Mouse (Mus musculus): Measurements from ENCODE around the gene Ell. TPM values are rescaled to one million over a fixed set of nuclear protein-coding genes. Genes with fewer than 3 reads are reported as not detected.

The Ell gene
- polyA plus RNA-seq, 1 experiment from 2014 or later: 11.6 TPM

DNA sequence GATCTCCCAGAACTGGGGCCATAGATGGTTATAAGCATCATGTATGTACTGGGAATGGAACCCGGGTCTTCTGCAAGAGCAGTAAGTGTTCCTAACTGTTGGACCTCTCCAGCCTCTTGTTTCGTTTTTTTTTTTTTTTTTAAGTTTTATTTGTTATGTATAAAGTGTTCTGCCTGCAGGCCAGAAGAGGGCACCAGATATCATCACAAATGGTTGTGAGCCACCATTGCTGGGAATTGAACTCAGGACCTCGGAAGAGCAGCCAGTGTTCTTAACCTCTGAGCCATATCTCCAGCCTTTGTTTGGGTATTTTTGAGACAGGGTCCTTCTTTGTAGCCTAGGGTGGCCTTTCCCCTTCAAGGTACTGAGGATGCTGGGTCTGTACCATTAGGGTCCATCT is 19.7 kb downstream of the Ell start:
- no peak overlapping the region; the same call in 1 of the 2 replicates for H3K27ac ChIP-seq (replicated peaks)
- no peaks in the 10 kb centered on the region for H3K27me3 ChIP-seq (replicated peaks)
- H3K4me3 ChIP-seq: no peak overlapping the region
- H3K4me1 ChIP-seq: peaks cover 70% of the 10 kb centered on the region
- no peak for ATAC-seq (ENCODE audit: extremely low read depth, insufficient number of reproducible peaks, low FRiP score, low TSS enrichment)
- H3K36me3 ChIP-seq: peaks cover 4% of the 10 kb centered on the region; the same call in 1 of the 2 replicates
- WGBS: 89% methylated on average over 3 of the region's 3 CpGs
- no peak overlapping the region for H3K4me2 ChIP-seq
- no peaks in the 10 kb centered on the region for H3K9me3 ChIP-seq
- H3K9ac ChIP-seq: 0 out of 2 replicates have a peak overlapping the region, but pooled peaks have one; percentile 33

DNA sequence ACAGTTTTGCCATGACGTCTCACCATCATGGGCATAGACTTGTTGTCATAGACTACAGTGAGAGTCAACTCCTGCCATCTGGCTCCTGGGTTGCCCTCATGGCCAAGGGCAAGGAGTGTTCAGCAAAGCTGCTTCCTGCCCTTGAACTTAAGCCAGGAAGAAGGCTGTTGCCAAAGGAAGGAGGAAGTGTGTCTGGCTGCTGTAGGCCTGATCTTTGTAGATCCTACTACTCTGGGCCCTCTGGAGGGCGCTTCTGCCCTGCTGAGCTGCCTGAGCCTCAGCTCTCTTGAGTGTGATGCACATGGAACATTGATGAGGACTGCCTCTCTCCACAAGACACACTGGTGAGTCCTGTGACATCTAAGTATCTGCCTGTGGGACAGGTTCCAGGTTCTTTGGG is 20.8 kb downstream of the Ell start:
- no peaks in the 10 kb centered on the region for H3K27me3 ChIP-seq (replicated peaks)
- H3K4me1 ChIP-seq: peaks cover 74% of the 10 kb centered on the region
- H3K9ac ChIP-seq: peak overlapping the region; percentile 51
- no peak for ATAC-seq (ENCODE audit: extremely low read depth, insufficient number of reproducible peaks, low FRiP score, low TSS enrichment)
- H3K9me3 ChIP-seq: no peaks in the 10 kb centered on the region
- H3K4me3 ChIP-seq: no peak overlapping the region
- H3K27ac ChIP-seq (replicated peaks): peak overlapping the region; percentile 74
- 66% methylated on average over 2 of the region's 2 CpGs for WGBS
- 0 out of 2 replicates have a peak overlapping the region, but pooled peaks have one; percentile 16 for H3K4me2 ChIP-seq
- H3K36me3 ChIP-seq: peaks cover 4% of the 10 kb centered on the region; the same call in 1 of the 2 replicates

DNA sequence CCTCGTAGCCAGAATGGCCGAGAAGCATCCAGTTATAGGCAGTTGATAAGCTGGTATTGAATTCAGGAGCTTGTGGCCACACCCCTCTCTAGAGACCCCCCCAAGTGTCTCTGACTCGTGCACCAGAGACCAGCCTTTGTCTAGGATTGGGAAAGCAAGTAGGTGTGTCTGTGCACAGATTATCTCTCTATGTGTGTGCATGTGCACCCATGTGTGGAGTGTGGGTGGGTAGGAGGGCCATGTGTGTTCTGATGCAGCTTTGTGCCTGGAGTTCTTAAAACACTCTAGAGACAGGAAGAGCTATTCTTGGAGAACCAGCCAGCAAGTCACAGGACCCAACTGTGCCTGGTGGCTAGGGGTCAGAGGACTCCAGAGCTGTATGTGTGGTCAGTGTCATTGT is 21.3 kb downstream of the Ell start:
- Histone ChIP-seq H3K27ac (replicated peaks) (peak overlapping the region; percentile 74), H3K9me3 (no peaks in the 10 kb centered on the region), H3K4me2 (peak overlapping the region; percentile 16; the same call in 1 of the 2 replicates), H3K36me3 (peaks cover 4% of the 10 kb centered on the region; the same call in 1 of the 2 replicates), H3K4me1 (peaks cover 78% of the 10 kb centered on the region), H3K4me3 (no peak overlapping the region), H3K27me3 (replicated peaks) (no peaks in the 10 kb centered on the region), H3K9ac (peak overlapping the region; percentile 51)
- 35% methylated on average over 3 of the region's 3 CpGs for WGBS
- ATAC-seq (ENCODE audit: extremely low read depth, insufficient number of reproducible peaks, low FRiP score, low TSS enrichment): no peak

DNA sequence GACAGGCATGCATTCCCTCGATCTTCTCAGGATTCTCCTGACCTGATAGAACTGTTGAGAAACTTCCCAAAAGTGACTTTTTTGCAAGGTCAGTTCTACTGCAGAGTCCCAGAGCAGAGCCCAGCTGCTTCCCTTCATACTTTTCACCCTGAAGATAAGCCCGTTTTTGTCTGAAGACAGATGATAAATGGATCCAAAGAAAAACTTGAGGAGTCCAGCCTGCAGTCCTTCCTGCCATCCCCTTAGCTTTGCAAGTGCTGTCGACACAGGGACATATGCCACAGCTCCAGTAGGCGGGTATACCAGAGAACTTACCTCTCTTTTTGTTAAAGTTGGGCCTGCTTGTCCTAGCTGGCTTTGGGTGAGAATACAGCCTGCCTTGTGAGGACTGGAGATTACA is 22.1 kb downstream of the Ell start:
- Histone ChIP-seq H3K27me3 (replicated peaks) (no peaks in the 10 kb centered on the region), H3K9ac (peak overlapping the region; percentile 51), H3K27ac (replicated peaks) (peak overlapping the region; percentile 74), H3K9me3 (no peaks in the 10 kb centered on the region), H3K4me1 (peaks cover 86% of the 10 kb centered on the region), H3K36me3 (peaks cover 4% of the 10 kb centered on the region; the same call in 1 of the 2 replicates), H3K4me2 (0 out of 2 replicates have a peak overlapping the region, but pooled peaks have one; percentile 16), H3K4me3 (no peak overlapping the region)
- WGBS: 25% methylated on average over 4 of the region's 4 CpGs
- no peak for ATAC-seq (ENCODE audit: extremely low read depth, insufficient number of reproducible peaks, low FRiP score, low TSS enrichment)

DNA sequence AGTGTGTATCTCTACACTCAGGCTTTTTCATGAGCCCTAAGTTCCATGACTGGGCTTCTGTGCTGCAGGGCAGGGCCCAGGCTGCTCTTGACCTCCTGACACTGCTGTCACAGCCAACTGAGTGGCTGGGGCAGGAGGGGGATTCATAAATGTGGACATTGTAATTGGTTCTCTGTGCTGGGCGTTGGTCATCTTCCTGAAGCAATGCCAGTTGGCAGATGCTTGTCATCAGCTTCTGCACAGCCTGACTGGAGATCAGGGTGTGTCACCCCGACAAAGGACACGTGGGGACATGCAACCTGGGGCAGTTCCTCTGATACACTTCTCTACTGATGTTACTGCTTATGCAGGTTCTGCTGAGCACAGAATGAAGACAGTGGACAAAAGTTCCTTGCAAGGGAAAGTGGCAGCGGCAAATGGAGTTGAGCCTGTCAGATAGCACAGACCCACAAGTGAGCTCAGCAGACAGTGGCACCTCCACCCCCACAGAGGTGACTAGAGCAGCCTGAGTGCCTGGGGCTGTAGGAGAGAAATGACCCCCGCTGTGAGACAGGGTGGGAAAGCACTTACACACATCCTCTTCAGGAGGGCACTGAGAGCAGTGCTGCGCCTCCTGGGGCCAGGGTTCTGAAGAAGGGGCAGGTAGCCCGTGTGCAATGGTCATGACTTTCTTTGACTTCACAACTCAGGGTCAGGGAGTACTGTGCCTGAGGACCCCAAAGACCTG is 22.7 kb downstream of the Ell start:
- peak overlapping the region; percentile 74 for H3K27ac ChIP-seq (replicated peaks)
- H3K4me1 ChIP-seq: peaks cover 89% of the 10 kb centered on the region
- H3K9ac ChIP-seq: peak overlapping the region; percentile 51
- H3K4me2 ChIP-seq: no peak overlapping the region
- H3K36me3 ChIP-seq: no peaks in the 10 kb centered on the region
- no peaks in the 10 kb centered on the region for H3K9me3 ChIP-seq
- H3K27me3 ChIP-seq (replicated peaks): no peaks in the 10 kb centered on the region
- WGBS: 42% methylated on average over 7 of the region's 7 CpGs
- H3K4me3 ChIP-seq: no peak overlapping the region
- no peak for ATAC-seq (ENCODE audit: extremely low read depth, insufficient number of reproducible peaks, low FRiP score, low TSS enrichment)

DNA sequence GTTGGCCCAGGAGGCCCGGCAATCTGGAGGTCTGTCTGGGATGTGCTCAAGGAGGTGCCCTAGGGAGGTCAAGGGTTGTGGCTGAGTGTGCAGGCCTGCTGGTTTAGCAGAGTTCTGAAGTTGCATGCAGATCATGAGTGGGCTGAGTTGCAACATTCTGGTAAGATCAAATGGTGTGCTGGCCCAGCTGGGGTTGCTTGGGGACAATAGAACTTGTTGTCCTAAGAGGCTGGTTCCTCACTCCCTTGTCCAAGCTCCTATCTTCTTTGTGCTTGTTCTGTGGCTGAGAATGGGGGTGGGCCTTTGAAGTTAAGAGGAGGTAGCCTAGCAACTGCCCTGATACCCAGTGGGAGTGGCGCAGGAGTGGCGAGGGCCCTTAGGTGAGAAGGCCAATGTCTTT is 23.5 kb downstream of the Ell start:
- Histone ChIP-seq H3K9me3 (no peaks in the 10 kb centered on the region), H3K9ac (no peak overlapping the region), H3K36me3 (no peaks in the 10 kb centered on the region), H3K27me3 (replicated peaks) (no peaks in the 10 kb centered on the region), H3K4me3 (no peak overlapping the region), H3K4me1 (peaks cover 83% of the 10 kb centered on the region), H3K27ac (replicated peaks) (no peak overlapping the region), H3K4me2 (no peak overlapping the region)
- no peak for ATAC-seq (ENCODE audit: extremely low read depth, insufficient number of reproducible peaks, low FRiP score, low TSS enrichment)
- WGBS: 59% methylated on average over 3 of the region's 3 CpGs

DNA sequence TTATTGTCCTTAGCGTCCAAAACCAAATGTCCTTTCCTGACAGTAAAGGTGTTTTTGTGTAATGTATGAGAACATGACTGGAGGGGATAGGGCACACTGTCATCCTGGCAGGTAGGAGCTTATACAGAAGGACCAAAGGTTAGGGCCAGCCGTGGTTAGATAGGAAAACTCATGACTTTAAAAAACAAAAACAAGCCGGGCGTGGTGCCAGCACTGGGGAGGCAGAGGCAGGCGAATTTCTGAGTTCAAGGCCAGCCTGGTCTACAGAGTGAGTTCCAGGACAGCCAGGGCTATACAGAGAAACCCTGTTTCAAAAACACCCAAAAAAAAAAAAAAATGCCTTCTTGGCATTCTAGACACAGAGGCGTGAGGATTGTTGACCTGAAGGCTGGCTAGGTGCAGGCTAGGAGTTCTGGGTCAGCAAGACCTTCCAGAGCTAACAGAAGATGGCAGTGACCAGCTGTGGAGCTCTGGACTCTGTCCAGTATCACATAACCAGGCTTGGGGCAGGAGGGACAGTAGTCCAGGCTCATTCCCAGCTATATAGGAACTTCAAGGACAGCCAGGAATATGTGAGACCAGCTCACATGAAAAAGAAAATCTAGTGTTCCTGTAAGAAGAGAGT is 24.6 kb downstream of the Ell start:
- Histone ChIP-seq H3K4me2 (no peak overlapping the region), H3K4me1 (peaks cover 73% of the 10 kb centered on the region), H3K4me3 (no peak overlapping the region), H3K36me3 (no peaks in the 10 kb centered on the region), H3K9ac (no peak overlapping the region), H3K27me3 (replicated peaks) (no peaks in the 10 kb centered on the region), H3K9me3 (no peaks in the 10 kb centered on the region), H3K27ac (replicated peaks) (no peak overlapping the region)
- no peak for ATAC-seq (ENCODE audit: extremely low read depth, insufficient number of reproducible peaks, low FRiP score, low TSS enrichment)
- 88% methylated on average over 6 of the region's 6 CpGs for WGBS

DNA sequence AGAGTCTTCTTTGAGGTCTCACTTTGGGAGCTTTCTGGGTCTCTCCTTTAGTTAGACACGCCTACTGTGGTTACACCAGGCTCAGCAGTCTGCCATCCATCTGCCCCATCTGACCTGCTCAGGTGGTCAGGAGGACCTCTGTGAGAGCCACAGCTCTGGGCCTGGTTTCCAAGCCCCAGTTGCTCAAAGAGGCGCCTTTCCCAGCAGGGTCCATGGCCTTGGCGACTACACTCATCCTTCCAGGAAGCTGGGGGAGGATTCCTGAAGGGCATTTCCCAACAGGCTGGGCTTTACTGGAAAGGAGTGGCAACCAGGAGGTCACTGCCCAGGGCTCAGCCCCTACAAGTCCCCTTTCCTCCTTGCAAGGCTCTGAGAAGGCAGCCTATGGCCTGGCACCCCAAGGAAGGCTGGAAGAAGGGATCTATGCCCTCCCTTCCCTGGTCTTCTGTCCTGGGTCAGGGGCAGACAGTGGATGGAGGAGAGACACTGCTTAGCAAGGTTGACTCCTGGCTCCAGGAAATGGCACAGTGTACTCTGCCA is 25.5 kb downstream of the Ell start:
- Histone ChIP-seq H3K4me1 (peaks cover 70% of the 10 kb centered on the region), H3K9me3 (no peaks in the 10 kb centered on the region), H3K9ac (peak overlapping the region; percentile 51; the same call in 1 of the 2 replicates), H3K36me3 (no peaks in the 10 kb centered on the region), H3K27ac (replicated peaks) (peak overlapping the region; percentile 26), H3K27me3 (replicated peaks) (no peaks in the 10 kb centered on the region), H3K4me2 (no peak overlapping the region), H3K4me3 (no peak overlapping the region)
- WGBS: 65% methylated on average over 3 of the region's 3 CpGs
- ATAC-seq (ENCODE audit: extremely low read depth, insufficient number of reproducible peaks, low FRiP score, low TSS enrichment): no peak

DNA sequence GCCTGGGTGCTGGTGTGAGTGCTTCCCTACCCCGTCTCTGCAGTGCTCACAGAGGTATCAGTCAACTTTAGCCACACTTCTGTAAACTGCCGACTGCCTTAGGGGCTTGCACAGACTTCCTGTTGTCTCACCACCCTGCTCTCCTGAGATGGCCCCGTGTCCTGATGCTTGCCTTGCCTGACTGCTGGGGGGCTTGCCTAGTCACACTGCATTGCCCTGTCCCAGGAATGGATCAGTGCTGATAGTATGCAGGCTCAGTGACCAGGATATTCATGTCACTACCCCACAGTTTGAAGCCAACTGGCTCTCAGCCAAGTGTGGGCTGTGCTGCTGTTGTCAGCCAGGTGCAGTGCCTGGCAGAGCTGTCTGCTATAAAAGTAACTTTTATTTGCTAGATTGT is 26.3 kb downstream of the Ell start:
- Histone ChIP-seq H3K27ac (replicated peaks) (peak overlapping the region; percentile 68), H3K9me3 (no peaks in the 10 kb centered on the region), H3K36me3 (no peaks in the 10 kb centered on the region), H3K27me3 (replicated peaks) (no peaks in the 10 kb centered on the region), H3K4me3 (no peak overlapping the region), H3K9ac (no peak overlapping the region), H3K4me2 (no peak overlapping the region), H3K4me1 (peaks cover 70% of the 10 kb centered on the region)
- 28% methylated on average over 3 of the region's 3 CpGs for WGBS
- ATAC-seq (ENCODE audit: extremely low read depth, insufficient number of reproducible peaks, low FRiP score, low TSS enrichment): no peak

DNA sequence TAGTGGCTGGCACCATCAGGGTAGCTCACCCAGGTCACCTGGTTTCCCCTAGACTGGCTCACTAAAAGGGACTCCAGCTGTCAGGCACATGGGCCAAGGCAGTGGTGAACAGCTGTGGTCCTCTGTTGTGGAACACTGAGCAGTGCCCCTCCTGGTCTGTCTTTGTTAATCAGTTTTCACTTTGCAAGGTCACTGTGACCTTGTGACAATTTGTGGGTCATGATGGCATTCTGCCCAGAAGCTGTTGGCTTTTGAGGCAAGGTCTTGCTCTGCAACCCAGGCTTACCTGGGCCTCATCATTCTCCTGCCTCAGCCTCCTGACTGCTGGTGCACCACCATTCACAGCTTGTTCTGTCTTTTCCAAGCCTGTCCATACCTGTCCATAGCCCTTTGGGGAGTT is 31.1 kb downstream of the Ell start:
- H3K9ac ChIP-seq: no peak overlapping the region
- H3K4me2 ChIP-seq: no peak overlapping the region
- H3K27me3 ChIP-seq (replicated peaks): no peaks in the 10 kb centered on the region
- H3K27ac ChIP-seq (replicated peaks): peak overlapping the region; percentile 73
- peaks cover 20% of the 10 kb centered on the region for H3K36me3 ChIP-seq
- peaks cover 54% of the 10 kb centered on the region for H3K4me1 ChIP-seq
- no peaks in the 10 kb centered on the region for H3K9me3 ChIP-seq
- ATAC-seq (ENCODE audit: extremely low read depth, insufficient number of reproducible peaks, low FRiP score, low TSS enrichment): no peak
- H3K4me3 ChIP-seq: no peak overlapping the region

DNA sequence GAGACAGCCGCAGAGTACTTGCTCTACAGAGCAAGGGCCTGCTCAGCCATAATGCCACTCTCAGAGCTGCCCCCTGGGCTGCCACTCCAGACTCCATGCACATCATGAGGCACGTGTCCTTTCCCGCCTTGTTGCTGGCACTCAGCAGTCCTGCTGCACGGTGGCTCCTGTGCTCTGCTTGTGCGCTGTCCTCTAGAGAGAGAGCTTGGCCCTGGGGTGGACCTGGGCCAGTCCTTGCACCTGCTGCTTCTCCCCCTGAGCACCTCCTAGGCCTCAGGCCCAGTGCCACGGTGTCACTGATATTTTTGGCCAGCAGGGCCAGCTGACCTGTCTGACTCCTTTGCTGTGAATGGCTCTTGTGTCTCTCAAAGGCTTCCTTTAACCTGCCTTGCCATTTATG is 31.7 kb downstream of the Ell start:
- WGBS: 62% methylated on average over 6 of the region's 6 CpGs
- Histone ChIP-seq H3K27me3 (replicated peaks) (no peaks in the 10 kb centered on the region), H3K36me3 (peaks cover 23% of the 10 kb centered on the region), H3K4me3 (no peak overlapping the region), H3K27ac (replicated peaks) (peak overlapping the region; percentile 73), H3K9me3 (no peaks in the 10 kb centered on the region), H3K4me1 (peaks cover 47% of the 10 kb centered on the region), H3K4me2 (no peak overlapping the region), H3K9ac (peak overlapping the region; percentile 47; the same call in 1 of the 2 replicates)
- ATAC-seq (ENCODE audit: extremely low read depth, insufficient number of reproducible peaks, low FRiP score, low TSS enrichment): no peak
